Mouse (Mus musculus): Measurements from ENCODE around the gene Cyfip2. TPM values are rescaled to one million over a fixed set of nuclear protein-coding genes. Genes with fewer than 3 reads are reported as not detected.

The Cyfip2 gene
- polyA plus RNA-seq, 2 experiments = 1.6 to 2.6 TPM

DNA sequence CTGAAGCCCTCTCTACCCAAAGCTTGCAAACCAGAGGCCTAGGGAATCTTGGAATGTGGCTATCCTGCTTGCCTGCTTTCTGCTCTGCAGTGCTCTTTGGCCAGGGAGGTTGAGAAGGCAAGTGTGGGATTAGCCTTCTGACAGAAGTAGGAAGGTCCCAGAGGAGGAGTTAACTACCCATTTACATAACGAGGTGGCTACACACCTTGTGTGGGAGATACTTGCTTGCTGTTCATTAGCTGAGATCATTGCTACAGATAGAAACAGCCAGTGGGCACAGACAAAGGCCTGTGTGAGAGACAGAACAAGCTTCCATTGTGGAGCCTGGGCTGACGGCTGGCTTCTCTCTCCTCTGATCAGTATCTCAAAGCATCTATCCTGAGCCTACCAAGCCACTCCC lies 102.8 kb downstream of the Cyfip2 start:
- no peak for ATAC-seq (ENCODE audit: insufficient read depth)
- Histone ChIP-seq H3K4me1 (replicated peaks; ENCODE audit: control insufficient read depth in 2 of 2, insufficient read depth in 2 of 2, low read length in 1 of 2) (peaks cover 0 to 8% of the 10 kb centered on the region in 2 experiments; a peak in 2 of 4 replicates), H3K4me3 (ENCODE audit: insufficient read depth in 1 of 2, low read depth in 2 of 2, low read length in 2 of 2) (no peak overlapping the region), H3K4me2 (ENCODE audit: low read depth) (no peak overlapping the region), H3K27me3 (ENCODE audit: control insufficient read depth, insufficient read depth, low read length) (no peaks in the 10 kb centered on the region), H3K9me3 (ENCODE audit: control insufficient read depth, low read length) (no peaks in the 10 kb centered on the region), H3K9ac (replicated peaks) (no peak overlapping the region), H3K36me3 (replicated peaks; ENCODE audit: control insufficient read depth, insufficient read depth, low read depth) (no peaks in the 10 kb centered on the region), H3K27ac (no peak overlapping the region)
- 57% methylated on average over 2 of the region's 2 CpGs for WGBS (ENCODE audit: insufficient replicate concordance)
- TF ChIP-seq EP300 (IDR thresholded peaks at IDR 0.05; ENCODE audit: low read depth) (no peak), CTCF (IDR thresholded peaks at IDR 0.05; ENCODE audit: low read depth) (no peak)
- no peak for DNase-seq (ENCODE audit: low read depth in 3 of 3, low spot score in 3 of 3)

DNA sequence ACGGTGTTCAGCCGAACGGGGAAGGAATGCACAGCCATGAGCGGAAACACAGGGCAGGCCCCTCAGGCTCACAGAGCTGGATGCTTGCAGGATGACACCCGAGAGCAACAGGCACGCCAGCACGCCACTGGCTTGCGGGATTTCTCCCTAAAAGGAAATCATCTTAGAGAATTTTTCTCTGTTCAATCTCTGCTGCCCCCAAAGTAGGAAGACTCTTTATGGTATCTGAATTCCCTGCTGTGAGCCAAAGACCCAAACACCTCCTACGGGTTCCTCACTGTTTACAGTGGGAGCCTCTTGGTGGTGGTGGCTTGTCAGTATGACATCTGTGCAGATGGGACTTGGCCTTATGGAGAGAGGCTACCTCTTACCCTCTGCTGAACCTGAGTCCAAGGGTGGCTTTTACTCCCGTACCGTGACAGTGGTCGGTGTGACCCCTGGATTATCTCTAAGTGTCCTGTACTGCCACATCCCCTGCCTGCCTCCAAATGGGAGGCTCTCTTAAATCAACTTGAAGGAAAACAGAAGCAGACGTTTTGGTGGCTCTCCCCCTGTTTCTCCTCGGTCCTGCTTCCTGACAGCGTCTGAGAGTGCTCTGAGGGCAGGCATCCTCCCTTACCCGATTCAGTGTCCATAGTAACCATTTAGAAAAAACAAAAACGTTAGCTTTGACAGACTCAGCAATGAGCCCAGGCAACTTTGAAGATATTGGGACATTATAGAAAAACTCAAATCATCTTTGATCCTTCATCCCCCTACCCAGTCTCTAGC lies 106.8 kb downstream of the Cyfip2 start:
- DNase-seq (ENCODE audit: low read depth in 3 of 3, low spot score in 3 of 3) (no peak), ATAC-seq (ENCODE audit: insufficient read depth) (no peak)
- Histone ChIP-seq H3K4me1 (replicated peaks; ENCODE audit: control insufficient read depth in 2 of 2, insufficient read depth in 2 of 2, low read length in 1 of 2) (no peaks in the 10 kb centered on the region), H3K4me3 (ENCODE audit: insufficient read depth in 1 of 2, low read depth in 2 of 2, low read length in 2 of 2) (no peak overlapping the region), H3K9me3 (ENCODE audit: control insufficient read depth, low read length) (no peaks in the 10 kb centered on the region), H3K9ac (replicated peaks) (no peak overlapping the region), H3K4me2 (ENCODE audit: low read depth) (no peak overlapping the region), H3K27me3 (ENCODE audit: control insufficient read depth, insufficient read depth, low read length) (no peaks in the 10 kb centered on the region), H3K27ac (no peak overlapping the region), H3K36me3 (replicated peaks; ENCODE audit: control insufficient read depth, insufficient read depth, low read depth) (no peaks in the 10 kb centered on the region)
- 61% methylated on average over 17 of the region's 17 CpGs for WGBS (ENCODE audit: insufficient replicate concordance)
- TF ChIP-seq EP300 (IDR thresholded peaks at IDR 0.05; ENCODE audit: low read depth) (no peak), CTCF (IDR thresholded peaks at IDR 0.05; ENCODE audit: low read depth) (no peak)

DNA sequence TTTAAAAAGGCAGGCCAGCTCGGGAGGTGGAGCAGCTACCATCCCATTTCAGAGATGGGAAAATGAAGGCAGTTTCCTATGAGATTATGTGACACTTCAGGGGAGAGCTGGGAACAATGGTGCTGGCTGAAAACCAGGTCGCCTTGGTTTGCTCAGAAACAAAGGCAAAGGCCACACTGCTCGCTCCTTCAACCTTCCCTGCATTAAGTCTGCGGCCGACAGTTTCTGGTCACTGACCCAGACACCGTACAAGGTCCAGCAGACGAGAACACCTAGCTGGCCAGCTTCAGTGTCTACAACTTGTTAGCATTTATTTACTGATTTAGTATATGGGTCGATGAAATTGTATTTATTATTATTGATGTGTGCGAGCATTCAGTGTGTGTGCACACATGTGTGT lies 107.8 kb downstream of the Cyfip2 start:
- H3K27ac ChIP-seq = no peak overlapping the region
- H3K4me2 ChIP-seq (ENCODE audit: low read depth) = no peak overlapping the region
- H3K4me1 ChIP-seq (replicated peaks; ENCODE audit: control insufficient read depth in 2 of 2, insufficient read depth in 2 of 2, low read length in 1 of 2) = no peaks in the 10 kb centered on the region
- no peak overlapping the region for H3K4me3 ChIP-seq (ENCODE audit: insufficient read depth in 1 of 2, low read depth in 2 of 2, low read length in 2 of 2)
- TF ChIP-seq CTCF (IDR thresholded peaks at IDR 0.05; ENCODE audit: low read depth) (no peak), EP300 (IDR thresholded peaks at IDR 0.05; ENCODE audit: low read depth) (no peak)
- no peaks in the 10 kb centered on the region for H3K27me3 ChIP-seq (ENCODE audit: control insufficient read depth, insufficient read depth, low read length)
- no peaks in the 10 kb centered on the region for H3K9me3 ChIP-seq (ENCODE audit: control insufficient read depth, low read length)
- no peak overlapping the region for H3K9ac ChIP-seq (replicated peaks)
- DNase-seq (ENCODE audit: low read depth in 3 of 3, low spot score in 3 of 3) (no peak), ATAC-seq (ENCODE audit: insufficient read depth) (no peak)
- WGBS (ENCODE audit: insufficient replicate concordance) = 67% methylated on average over 9 of the region's 9 CpGs
- H3K36me3 ChIP-seq (replicated peaks; ENCODE audit: control insufficient read depth, insufficient read depth, low read depth) = no peaks in the 10 kb centered on the region

DNA sequence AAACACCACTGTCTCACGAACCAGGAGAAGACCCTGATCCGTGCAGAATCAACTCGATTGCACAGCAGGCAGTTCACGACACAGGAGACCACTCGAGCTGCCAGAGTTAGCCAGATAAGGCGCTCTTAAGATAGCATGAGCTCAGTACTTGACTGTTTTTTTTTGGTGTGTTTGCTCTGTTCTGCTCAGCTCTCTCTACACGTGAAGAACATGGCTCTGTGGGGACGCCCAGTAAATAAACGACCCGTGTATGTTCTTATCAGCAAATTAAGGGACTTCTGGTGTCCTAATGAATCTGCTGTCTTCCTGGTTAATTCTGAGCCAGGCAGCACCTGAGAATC lies 110.1 kb downstream of the Cyfip2 start:
- no peaks in the 10 kb centered on the region for H3K27me3 ChIP-seq (ENCODE audit: control insufficient read depth, insufficient read depth, low read length)
- no peak overlapping the region for H3K27ac ChIP-seq
- no peaks in the 10 kb centered on the region for H3K36me3 ChIP-seq (replicated peaks; ENCODE audit: control insufficient read depth, insufficient read depth, low read depth)
- H3K9ac ChIP-seq (replicated peaks) = no peak overlapping the region
- WGBS (ENCODE audit: insufficient replicate concordance) = 46% methylated on average over 10 of the region's 10 CpGs
- H3K9me3 ChIP-seq (ENCODE audit: control insufficient read depth, low read length) = no peaks in the 10 kb centered on the region
- TF ChIP-seq EP300 (IDR thresholded peaks at IDR 0.05; ENCODE audit: low read depth) = no peak
- no peak for TF ChIP-seq CTCF (IDR thresholded peaks at IDR 0.05; ENCODE audit: low read depth)
- no peak overlapping the region for H3K4me3 ChIP-seq (ENCODE audit: insufficient read depth in 1 of 2, low read depth in 2 of 2, low read length in 2 of 2)
- no peak for ATAC-seq (ENCODE audit: insufficient read depth)
- H3K4me1 ChIP-seq (replicated peaks; ENCODE audit: control insufficient read depth in 2 of 2, insufficient read depth in 2 of 2, low read length in 1 of 2) = no peaks in the 10 kb centered on the region
- DNase-seq (ENCODE audit: low read depth in 3 of 3, low spot score in 3 of 3) = no peak
- no peak overlapping the region for H3K4me2 ChIP-seq (ENCODE audit: low read depth)

DNA sequence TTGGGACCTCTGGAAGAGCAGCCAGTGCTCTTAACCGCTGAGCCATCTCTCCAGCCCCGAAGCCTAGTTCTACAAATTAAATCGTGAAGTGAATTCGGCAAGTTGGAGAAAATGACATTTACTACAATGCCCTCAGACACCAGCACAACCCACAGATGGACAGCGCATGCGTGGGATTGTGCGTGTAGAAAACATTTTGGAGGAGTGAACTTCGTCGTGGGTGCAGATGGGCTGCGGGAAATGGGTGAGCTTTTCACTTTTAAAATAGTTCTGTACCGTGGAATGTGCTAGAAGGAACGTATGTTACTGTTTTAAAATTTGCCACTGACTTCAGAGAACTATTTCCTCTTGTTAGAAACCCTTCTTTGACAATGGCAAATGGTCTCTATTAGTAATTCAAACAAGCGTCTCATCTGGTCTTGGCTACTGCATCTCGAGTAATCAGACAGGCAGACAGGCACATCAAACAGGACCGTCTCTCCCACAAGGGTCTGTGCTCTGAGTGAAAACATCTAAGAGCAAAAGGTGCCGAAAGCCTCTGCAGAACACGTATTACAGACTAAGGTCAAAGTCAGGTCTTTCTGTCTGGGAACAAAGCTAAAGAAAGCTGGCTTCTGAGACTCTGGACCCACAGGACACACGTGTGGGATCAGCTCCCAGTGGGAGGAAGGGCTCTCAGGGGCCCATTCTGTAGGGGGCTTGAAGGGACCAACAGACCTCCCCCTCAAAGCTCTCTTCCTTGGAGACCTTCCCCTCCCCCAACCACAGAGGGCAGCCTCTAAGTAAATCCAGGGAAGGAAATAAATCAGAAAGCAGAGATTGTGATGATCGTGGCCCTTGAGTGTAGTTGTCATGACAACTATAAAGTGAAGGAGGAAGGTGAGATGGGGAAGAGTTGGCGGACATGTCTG lies 110.8 kb downstream of the Cyfip2 start:
- Histone ChIP-seq H3K27me3 (ENCODE audit: control insufficient read depth, insufficient read depth, low read length) (no peaks in the 10 kb centered on the region), H3K4me1 (replicated peaks; ENCODE audit: control insufficient read depth in 2 of 2, insufficient read depth in 2 of 2, low read length in 1 of 2) (no peaks in the 10 kb centered on the region), H3K4me2 (ENCODE audit: low read depth) (no peak overlapping the region), H3K4me3 (ENCODE audit: insufficient read depth in 1 of 2, low read depth in 2 of 2, low read length in 2 of 2) (no peak overlapping the region), H3K36me3 (replicated peaks; ENCODE audit: control insufficient read depth, insufficient read depth, low read depth) (no peaks in the 10 kb centered on the region), H3K9me3 (ENCODE audit: control insufficient read depth, low read length) (no peaks in the 10 kb centered on the region), H3K9ac (replicated peaks) (no peak overlapping the region), H3K27ac (no peak overlapping the region)
- DNase-seq (ENCODE audit: low read depth in 3 of 3, low spot score in 3 of 3) = no peak
- ATAC-seq (ENCODE audit: insufficient read depth) = no peak
- 66% methylated on average over 20 of the region's 20 CpGs for WGBS (ENCODE audit: insufficient replicate concordance)
- TF ChIP-seq CTCF (IDR thresholded peaks at IDR 0.05; ENCODE audit: low read depth) = no peak
- TF ChIP-seq EP300 (IDR thresholded peaks at IDR 0.05; ENCODE audit: low read depth) = no peak
